Mouse (Mus musculus): ENCODE results near the gene Pde4d.

Pde4d gene

GRCm38 (mm10) chr13:109610772-109611171, 1161.0 kb downstream of the Pde4d start:
- DNase-seq (ENCODE audit: low read depth in 2 of 2, low spot score in 2 of 2), result no peak

GRCm38 (mm10) chr13:109615213-109615784, 1165.6 kb downstream of the Pde4d start:
- no peak for DNase-seq (ENCODE audit: low read depth in 2 of 2, low spot score in 2 of 2)

DNA sequence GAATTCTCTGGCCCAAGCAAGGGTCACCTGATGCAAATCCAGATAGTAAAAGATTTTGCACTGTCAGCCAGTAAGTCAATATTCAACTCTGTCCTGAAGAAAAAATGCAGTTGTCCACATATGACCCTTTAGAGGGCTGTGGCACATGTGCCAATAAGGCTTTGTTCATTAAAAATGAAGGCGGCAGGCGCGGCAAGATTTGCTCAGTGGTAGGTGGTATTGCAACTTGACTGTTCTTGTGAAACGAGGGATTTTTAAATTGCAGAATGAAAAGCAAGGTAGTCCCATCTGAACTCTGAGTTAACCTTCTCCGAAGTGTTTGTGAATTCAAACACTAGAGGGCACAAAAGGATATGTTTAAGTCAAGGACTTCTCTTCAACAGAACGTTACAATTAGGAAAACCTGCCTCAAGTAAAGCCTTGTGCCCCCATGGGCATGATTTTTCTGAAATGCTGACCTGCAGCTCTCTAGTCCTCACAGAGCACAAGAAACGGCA, 1166.1 kb downstream of the Pde4d start:
- no peak for DNase-seq (ENCODE audit: low read depth in 2 of 2, low spot score in 2 of 2)

- DNase-seq (ENCODE audit: low read depth in 2 of 2, low spot score in 2 of 2), result no peak
Measured at GRCm38 (mm10) chr13:109619158-109619657, 1169.5 kb downstream of the Pde4d start.

GRCm38 (mm10) chr13:109622207-109622606, 1172.5 kb downstream of the Pde4d start:
- DNase-seq (ENCODE audit: low read depth in 2 of 2, low spot score in 2 of 2), result no peak

GRCm38 (mm10) chr13:109623201-109623600, 1173.5 kb downstream of the Pde4d start:
- DNase-seq (ENCODE audit: low read depth in 2 of 2, low spot score in 2 of 2), result no peak

DNA sequence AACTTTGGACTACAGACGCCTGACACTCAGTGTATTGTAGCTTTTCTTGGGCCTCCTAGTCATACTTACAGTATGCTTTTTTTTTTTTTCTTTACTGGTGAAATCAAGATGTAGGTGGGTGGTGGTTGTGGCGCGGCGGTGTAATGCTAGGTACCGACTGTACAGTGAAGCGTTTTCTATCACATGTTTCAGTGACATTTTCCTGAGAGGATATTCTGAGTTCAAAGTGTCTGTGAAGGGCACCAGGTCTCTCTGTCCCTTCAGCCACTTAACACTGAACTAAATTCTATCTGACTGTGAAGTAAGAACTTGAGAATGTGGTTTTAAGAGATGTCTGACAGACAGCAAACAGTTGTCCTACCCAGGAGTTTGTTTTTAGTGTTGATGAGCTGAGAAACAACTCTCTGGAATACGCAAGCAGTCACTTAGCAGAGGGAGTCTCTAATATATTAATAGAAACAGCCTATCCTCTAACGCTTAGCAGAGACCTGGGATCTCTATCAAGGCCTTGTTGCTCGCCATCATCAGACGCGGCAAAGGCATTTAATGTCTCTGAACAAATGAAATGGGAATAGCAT, 1175.1 kb downstream of the Pde4d start:
- no peak for DNase-seq (ENCODE audit: low read depth in 2 of 2, low spot score in 2 of 2)

GRCm38 (mm10) chr13:109625466-109626129, 1175.8 kb downstream of the Pde4d start:
- DNase-seq (ENCODE audit: low read depth in 2 of 2, low spot score in 2 of 2), result no peak

DNA sequence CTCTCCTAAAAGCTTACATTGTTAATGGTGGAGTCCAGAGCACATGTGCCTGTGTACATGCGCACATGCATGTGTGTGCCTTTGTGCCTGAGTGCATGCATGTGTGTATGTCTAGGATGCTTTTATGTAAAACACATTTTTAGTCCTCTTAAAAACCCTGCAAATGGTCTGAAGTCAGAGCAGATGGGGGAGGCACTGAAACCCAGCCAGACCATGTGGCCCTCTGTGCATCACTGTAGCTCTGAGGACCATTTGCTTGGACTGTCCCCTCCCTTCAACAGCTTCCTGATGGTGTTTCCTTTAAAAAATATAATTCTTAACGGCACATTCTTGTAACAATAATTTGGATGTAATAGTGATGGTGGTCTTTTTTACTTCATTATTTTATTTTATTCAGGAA, 1177.5 kb downstream of the Pde4d start:
- DNase-seq (ENCODE audit: low read depth in 2 of 2, low spot score in 2 of 2), result no peak

GRCm38 (mm10) chr13:109628606-109629005, 1178.9 kb downstream of the Pde4d start:
- DNase-seq (ENCODE audit: low read depth in 2 of 2, low spot score in 2 of 2), result no peak

GRCm38 (mm10) chr13:109629216-109629615, 1179.5 kb downstream of the Pde4d start:
- DNase-seq (ENCODE audit: low read depth in 2 of 2, low spot score in 2 of 2), result no peak

DNA sequence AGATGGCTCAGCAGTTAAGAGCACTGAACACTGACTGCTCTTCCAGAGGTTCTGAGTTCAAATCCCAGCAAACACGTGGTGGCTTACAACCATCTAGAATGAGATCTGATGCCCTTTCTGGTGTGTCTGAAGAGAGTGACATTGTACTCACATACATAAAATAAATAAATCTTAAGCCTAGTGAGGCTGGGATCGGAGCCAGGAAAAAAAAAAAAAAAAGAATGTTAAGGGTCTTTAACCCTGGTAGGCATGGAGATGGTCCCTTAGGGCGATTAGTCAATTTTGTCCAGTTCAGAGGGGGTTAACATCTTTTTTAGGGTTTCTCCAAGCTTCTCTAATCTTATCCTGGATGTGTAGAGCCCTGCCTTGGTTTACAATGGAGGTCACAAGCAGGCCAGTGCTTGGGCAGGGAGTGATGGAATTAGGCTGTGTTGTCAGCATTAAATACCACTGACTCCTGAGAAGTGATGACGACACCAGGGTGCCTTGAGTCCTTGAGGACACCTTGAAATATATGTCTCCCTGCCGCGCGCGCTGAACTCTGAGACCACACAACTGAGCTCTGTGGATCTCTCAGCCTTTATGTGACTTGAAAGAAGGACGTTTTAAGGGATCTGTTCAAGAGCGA, 1181.8 kb downstream of the Pde4d start:
- DNase-seq (ENCODE audit: low read depth in 2 of 2, low spot score in 2 of 2), result no peak

DNA sequence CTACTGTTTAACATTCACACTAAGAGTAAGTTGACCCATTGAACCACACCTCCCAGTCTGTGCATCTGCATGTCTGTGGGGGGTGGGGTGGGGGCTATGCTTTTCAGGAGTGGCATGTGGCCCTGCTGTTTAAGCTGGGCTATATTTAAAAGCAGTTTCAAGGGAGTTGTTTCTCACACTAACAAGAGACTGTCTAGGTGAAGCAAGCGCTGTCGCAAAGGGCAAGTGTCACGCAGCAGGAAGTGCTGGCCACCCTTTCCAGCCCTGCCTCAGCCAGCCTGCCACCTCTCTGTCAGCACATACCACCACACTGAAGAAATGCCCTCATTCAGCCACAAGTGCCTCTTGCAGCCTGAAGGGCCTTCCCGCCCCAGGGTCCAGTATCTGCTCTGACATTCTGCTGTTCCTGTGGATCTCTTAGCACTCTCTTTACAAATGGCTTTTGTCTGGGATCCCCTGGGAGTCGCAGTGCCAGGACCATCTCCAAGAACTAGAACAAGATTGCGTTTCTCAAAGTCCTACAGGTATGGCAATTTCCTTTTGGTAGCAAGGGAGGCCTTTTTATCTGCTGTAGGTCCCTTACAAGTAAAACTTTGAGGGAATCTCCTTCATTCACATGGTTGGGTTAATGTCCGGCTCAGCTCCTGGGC, 1182.8 kb downstream of the Pde4d start:
- DNase-seq (ENCODE audit: low read depth in 2 of 2, low spot score in 2 of 2), result no peak

GRCm38 (mm10) chr13:109633037-109633418, 1183.3 kb downstream of the Pde4d start:
- DNase-seq (ENCODE audit: low read depth in 2 of 2, low spot score in 2 of 2), result no peak

- no peak for DNase-seq (ENCODE audit: low read depth in 2 of 2, low spot score in 2 of 2)
Measured at GRCm38 (mm10) chr13:109635901-109636520, 1186.3 kb downstream of the Pde4d start.

DNA sequence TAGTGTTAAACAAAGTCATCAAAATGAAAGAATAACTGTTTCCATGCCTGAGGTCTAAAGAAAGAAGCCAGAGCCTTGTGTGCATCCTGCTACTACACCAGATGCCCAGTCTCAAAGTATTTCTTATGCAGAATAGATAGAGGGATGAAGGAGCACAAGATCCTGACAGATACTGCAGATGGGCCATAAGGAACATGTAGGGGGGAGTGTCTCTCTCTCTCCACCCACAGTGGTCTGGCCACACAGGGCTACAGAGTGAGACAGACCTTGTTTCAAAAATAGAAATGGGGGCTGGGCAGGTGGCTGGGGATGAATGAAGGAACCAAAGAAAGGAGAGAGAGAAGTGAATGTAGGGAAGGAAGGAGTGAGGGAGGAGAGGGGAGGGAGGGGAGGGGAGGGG, 1188.5 kb downstream of the Pde4d start:
- DNase-seq (ENCODE audit: low read depth in 2 of 2, low spot score in 2 of 2), result no peak

DNA sequence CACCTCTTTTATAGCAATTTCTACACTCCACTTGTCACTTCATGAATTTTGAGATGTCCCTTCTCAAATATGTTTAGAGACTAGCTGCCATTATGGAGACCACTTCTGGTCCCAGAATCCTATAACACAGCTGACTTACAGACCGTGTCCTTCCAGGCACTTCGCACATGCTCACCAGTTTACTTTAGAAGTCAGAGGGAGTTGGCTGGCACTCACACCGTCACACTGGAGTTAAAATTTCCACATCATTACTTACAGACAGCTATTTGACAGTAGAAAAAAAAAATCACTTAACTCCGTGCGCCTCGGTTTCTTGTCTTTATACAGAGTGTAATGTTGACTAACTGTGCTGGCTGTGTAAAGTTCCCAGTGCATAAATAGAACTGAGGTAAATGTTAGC, 1189.5 kb downstream of the Pde4d start:
- no peak for DNase-seq (ENCODE audit: low read depth in 2 of 2, low spot score in 2 of 2)

- no peak for DNase-seq (ENCODE audit: low read depth in 2 of 2, low spot score in 2 of 2)
Measured at GRCm38 (mm10) chr13:109641562-109641961, 1191.8 kb downstream of the Pde4d start.

- DNase-seq (ENCODE audit: low read depth in 2 of 2, low spot score in 2 of 2), result no peak
Measured at GRCm38 (mm10) chr13:109643419-109643818, 1193.7 kb downstream of the Pde4d start.

GRCm38 (mm10) chr13:109644086-109644485, 1194.3 kb downstream of the Pde4d start:
- DNase-seq (ENCODE audit: low read depth in 2 of 2, low spot score in 2 of 2), result no peak
